Mouse (Mus musculus) adrenal gland, postnatal 14 days (tissue): ENCODE data around the gene Gm49630. TPM values are rescaled to one million over a fixed set of nuclear protein-coding genes. Genes with fewer than 3 reads are reported as not detected.
"Not testable (repeated sequence)": the region's sequence is repeated elsewhere in the genome, so short reads cannot be mapped to it uniquely, and the experiment has no call there.

Experiments used
- DNase-seq: peaks from one replicate; pipeline ENCODE4 v3.0.0; 2021; ENCODE audit warnings: mixed read lengths
- total RNA-seq: library from RNA; stranded (reverse); gene quantifications from 2 replicates; pipeline ENCODE4 v1.2.3, GENCODE M21; 2021

The Gm49630 gene
- total RNA-seq, 1 experiment from 2014 or later: not detected

DNA sequence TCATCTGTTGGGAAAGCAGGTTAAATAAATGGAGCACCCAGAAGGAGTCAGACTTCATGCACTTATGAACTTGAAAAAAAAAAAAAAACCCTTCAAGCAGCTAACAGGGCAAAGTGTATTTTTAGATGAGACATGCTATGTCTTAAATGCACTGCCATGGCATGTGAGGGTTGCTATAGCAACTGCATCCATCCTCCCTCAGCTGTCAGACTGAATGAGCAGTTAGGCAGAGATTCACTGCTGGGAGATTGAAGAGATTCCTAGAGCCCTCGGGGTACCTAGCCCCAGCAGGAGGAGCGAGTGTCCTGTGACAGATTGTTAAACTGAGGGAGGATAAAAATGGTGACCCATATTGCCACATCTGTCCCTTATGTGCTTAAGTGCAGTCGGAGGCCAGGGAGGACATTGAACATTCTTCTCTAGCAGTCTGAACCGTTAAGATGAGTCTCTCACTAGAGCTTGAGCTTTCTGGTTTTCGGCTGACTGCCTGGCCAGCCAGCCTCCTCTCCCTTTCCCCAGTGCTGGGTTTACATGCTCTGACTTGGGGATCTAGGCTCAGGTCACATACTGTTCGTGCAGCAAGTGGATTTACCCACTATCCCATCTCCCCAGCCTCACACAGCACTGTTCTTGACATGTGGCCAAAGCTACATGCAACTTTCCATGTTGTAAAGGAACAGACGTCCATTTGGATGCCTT is 5.0 kb downstream of the Gm49630 start:
- DNase-seq: not testable (repeated sequence)

DNA sequence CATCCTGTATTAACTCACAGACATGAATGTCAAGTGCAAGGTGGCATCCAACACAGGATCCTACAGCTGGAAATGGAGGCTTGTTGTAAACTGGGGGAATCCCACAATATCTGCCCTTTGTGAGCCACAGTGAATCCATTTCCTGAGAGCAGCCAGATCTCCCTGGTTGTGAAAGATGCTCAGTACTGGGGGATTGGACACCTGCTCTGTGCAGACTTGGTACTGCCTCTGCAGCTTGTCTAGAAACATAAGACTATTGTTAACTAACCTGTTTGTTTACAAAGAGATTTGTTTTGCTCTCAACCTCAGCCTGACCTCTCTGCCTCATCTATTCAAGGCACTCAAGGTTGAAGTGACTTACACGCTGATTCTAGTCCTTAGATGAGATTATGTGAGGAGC is 5.5 kb downstream of the Gm49630 start:
- not testable (repeated sequence) for DNase-seq

DNA sequence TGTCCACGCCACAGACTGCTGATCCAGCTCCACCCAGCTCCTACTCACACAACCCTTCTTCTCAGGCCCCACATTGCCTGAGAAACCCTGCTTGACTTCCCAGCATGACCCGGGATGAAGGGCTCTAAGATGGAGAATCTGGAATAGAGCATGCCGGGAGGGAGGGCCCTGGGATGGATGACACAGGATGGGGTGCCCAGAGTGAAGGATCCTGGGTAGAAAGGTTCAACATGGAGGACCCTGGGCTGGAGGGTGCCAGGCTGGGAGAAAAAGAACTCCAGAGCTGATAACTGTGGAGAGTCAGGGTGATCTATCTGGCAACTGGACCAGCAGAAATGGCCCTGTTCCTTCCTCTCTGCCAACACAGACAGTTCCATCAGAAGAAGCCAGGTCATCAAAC is 6.2 kb downstream of the Gm49630 start:
- not testable (repeated sequence) for DNase-seq

DNA sequence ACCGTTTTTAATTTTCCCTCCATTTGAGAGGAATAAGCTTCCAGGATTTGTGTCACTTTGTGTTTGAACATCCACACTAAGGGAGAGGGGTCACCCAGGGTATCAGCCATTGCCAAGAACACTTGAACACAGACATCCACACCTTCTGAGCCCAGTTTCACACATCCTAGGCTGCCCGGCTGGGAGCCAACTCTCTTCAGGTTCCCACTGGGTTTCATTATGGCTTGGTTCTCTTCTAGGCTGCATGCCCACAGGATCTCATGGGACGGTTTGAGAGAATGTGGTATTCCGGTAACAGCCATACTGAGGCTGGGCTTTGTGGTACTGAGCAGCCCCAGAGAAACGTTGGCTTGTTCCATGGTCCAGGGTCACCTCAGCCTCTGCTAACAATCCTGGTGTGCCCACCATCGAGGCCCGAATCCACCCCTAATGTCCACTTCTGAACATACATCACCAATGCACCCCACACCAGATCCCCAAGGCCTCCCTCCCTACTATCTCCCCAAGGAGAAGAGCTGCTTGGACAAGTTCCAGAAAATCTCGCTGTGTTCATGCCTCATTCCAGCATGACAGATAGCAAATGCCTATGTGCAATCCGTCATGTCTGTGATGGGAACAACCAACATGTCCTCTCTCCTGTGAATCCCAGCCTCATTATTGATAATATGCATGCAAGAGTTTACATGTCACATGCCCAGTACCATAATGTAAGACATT is 10.9 kb downstream of the Gm49630 start:
- DNase-seq: peak; percentile 76

DNA sequence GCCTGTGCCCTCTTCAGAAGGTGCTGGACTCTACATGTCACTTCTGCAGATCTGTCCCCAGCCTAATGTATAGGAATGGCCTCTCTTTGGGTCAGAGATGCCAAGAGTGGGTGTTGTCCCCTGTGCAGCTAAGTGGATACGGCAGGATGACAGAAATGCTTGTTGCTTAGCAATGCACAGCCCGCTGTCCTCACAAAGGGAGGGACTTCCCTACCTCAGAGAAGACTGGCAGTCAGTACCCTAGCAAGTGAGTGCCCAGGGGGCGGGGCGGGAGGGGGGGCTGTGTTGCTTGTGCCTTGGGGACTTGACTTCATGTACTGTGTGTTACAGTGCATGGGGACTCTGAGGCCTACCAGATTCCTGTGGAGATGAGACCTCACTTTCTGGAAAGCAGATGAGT is 12.0 kb downstream of the Gm49630 start:
- DNase-seq: not testable (repeated sequence)

DNA sequence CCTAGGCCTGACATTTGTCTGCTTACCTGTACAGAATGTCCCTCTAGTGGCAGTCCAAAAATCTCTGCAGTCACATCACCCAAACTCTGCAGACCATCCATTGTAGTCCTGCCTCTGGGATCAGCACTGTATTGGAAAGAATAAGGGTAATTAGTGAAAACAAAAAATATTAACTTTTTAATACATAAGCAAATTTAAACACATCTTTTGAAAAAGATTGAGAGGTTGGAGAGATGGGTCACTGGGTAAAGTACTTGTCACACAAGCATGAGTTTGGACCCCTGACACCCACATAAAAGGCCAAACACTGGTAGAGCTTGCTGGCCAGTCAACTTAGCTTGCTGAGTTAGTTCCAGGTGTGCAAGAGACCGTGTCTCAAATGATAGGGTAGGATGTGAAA is 19.2 kb downstream of the Gm49630 start, which contains the start of gene Ttll2:
Ttll2 (minus strand) TSS at position 101 of the 400 bp plus-strand sequence.
- DNase-seq: not testable (repeated sequence)

DNA sequence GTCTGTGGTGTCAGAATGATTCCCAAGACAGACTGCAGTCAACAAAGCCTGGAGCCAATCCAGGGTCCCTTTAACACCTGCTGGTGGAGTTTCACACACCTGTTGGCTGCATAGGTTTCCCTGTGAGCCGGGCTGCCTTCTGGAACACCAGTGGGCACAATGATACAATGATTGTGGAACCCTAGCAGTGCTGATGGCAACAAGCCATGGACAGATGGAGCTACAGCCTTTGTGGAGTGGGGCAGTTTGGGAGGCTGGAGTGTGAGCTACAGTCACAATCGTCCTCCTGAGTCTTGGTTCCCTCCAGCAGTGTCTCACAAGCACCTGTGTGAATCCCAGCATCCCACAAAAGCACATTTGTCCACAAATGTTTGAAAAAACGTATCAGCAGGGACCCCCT is 23.0 kb downstream of the Gm49630 start:
- not testable (repeated sequence) for DNase-seq

DNA sequence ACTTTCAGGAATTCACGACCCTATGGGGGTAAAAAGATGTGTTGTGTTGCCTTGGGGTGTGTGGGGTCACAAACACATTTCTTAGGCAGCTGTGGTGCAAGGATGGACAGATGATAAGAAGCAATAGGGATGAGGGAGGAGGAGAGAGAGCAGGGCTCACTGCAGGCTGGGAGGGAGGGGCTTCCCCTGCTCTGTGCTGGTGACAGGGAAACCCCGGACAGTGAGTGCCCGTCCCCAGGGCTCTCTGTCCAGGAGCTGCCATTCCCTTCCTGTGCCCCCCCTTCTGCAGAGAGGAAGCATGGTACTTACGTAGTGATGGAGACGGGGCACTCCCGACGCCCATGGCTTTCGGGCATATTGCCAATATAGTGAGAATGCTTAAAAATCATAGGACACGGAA is 34.4 kb downstream of the Gm49630 start:
- not testable (repeated sequence) for DNase-seq

DNA sequence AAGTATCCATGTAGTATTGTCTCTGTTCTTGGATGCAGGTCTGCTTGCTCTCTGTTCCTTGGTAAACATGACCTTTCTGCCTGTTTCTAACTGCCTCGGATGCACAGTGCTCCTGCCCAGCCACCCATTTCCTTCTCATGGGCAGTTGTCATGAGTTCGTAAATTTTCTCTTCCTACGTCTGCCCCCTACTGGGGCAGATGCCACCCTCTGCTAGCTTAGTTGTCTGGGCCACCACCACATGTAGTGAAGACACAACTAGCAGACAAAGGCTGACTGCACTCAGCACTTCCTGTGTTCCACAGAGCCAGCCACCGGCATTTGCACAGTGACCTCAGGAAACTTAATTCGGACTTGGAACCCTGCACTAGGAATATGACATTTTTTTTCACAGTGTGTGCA is 39.0 kb downstream of the Gm49630 start:
- not testable (repeated sequence) for DNase-seq

DNA sequence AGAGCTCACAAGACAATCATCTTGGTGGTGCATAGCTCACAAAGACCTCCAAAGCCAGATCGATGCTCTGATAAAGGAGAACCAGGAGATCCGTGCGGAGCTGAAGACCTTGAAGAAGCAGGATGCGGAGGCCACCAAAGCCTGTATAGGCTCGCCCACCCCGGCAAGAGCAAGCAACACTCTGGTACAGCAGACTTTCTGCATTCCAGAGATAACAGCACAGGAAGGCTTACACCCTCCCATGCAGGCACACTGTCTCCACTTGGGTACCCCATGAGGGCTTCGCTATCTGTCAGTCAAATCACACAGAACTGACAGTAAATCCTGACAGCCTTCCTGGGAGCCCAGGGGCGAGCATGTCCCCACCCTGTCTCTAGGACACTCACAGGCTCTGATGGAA is 45.4 kb downstream of the Gm49630 start:
- not testable (repeated sequence) for DNase-seq

DNA sequence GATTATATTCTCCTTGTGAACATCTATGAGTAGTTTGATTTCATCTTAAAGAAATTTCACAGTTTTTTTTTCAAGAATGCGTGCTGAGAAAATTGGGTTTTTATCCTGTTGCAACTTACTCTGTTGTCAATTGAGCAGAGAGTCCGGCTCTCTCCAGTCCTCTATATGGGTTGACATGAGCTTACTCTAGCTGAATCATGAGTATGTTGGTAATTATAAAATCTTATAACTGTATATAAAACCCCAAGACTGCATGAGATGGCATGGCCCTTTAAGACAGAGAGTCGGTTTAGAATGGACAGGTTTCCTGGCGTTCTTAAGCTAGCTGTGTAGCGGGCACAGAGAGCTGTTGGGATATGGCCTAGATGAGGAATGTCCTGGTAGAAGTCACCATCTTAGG is 47.4 kb downstream of the Gm49630 start, which contains the start of gene Tcp10a:
Tcp10a (plus strand) TSS at position 301 of the 400 bp plus-strand sequence.
- DNase-seq: not testable (repeated sequence)

DNA sequence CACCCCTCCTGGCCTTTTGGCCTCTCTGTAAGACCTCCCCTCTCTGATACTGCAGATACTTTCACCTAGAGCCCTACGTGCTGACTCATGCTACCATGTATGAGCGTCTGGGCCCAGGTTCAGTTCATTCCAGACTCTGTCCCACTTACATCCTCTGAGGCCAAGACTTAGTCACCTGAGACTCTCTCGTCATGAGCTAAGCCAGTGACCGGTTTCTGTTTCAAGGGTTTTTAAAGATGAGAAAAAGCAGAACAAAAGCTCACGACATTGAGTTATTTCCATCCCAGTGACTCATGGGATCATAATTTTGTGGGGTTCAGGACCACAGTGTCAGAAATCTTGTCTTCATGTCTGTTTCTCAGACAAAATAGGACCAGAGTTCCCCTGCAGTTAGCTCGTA is 52.0 kb downstream of the Gm49630 start:
- DNase-seq: not testable (repeated sequence)

DNA sequence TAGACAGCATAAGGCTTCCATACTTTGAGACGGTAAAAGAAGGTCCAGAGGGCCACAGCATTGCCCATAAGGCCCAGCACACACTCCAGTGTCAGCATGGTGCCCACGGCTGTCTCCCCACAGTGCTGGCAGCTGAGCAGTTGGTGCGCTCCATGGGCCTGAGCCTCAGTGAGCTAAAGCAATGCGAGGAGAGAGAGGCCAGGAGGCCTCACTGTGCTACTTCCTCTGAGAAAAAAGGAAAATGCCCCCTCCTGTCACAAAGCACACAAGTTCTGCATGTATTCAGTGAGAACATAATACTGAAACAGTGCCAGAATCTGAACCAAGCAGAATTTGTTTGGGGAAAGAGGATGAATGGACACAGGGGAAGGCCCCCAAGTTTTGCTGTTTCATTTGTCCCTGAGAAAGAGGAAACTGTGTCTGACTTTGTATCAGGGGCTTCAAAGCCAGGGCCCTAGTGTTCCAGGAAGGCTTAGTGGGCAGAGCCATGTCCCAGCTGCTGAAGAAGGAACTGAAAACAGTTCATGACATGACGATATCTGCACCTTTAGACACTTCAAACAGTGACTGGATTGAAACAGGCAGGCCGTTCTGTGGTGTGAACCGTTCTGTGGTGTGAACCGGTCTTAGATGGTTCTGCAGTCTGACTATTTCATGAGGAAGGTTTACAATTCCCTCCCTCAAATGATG is 55.9 kb downstream of the Gm49630 start:
- DNase-seq: not testable (repeated sequence)

DNA sequence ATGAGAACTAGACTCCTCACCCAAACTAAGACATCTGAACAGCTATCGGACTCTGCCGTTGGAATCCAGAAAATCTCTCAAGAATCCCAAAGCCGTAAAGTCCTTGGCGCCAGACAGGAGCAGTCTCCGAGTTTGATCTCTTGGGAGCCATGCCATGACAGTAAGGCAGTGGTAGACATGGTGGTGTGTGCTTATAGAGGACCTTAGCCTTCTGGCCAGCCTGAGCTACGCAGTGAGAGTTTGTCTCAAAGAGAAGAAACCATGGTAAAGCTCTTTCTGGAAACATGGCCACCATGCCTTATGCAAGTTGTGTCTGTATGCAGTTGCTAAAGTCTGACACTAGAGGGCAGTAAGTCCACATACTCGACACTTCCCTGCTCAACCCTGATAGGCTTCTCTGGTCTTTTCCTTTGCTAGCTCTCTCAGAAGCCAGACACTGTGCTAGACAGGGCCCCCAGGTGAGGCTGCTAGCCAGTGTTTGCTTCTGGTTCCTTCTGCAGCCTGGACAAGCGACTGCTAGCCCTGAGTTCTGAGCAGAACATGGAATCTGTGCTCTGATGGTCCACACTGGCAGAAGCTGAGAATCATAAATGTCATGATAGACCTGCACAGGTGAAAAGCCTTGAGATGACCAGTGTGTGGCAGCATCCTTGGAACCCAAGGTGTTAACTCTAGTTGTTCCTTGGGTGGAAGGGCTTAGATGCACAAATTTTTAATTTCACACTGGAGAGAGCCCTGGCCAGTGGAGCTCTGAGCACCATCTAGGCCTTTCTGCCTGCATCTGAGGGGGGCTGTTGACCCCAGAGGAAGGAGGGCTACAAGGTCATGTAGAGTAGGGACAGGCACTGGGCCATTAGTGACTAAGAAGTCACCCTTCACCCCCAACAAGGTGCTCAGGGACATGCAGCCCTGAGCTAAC is 65.2 kb downstream of the Gm49630 start:
- peak; percentile 40 for DNase-seq

Other genes starting within 250 kb of the Gm49630 start
- 11.4 and 12.9 TPM in 2 replicates for gene Rps6ka2, start 201.9 kb downstream of the Gm49630 start, total RNA-seq
- gene Tcp10a, start 47.3 kb downstream of the Gm49630 start, total RNA-seq: not detected in 2 replicates
- gene Ttll2, start 19.3 kb downstream of the Gm49630 start, total RNA-seq: not detected in 2 replicates
- gene Unc93a2, start 13.5 kb upstream of the Gm49630 start, total RNA-seq: 1.2 and 1.5 TPM in 2 replicates